In genomic region chr3:96547389-96547960, GRCm38 (mm10) we compare ENCODE assay signal across 7 mouse cellular contexts. TPM values are rescaled to one million over a fixed set of nuclear protein-coding genes. Genes with fewer than 3 reads are reported as not detected.
DNase-seq lines count a peak whose midpoint lies in the region; ATAC-seq and TF ChIP-seq lines count a peak whose summit lies in the region.

No protein-coding gene starts in this region.

- H3K27ac ChIP-seq in hindbrain, embryonic 16.5 days (ENCODE audit: low read depth, low read length) = no peak overlapping the region
- no peak overlapping the region for H3K27ac ChIP-seq in left cerebral cortex, adult 2 months

- H3K4me3 ChIP-seq in hindbrain, embryonic 16.5 days (ENCODE audit: low read length) = no peak overlapping the region
- no peak overlapping the region for H3K4me3 ChIP-seq in left cerebral cortex, adult 2 months

- WGBS in hindbrain, embryonic 16.5 days = 8% methylated on average over 14 of the region's 14 CpGs

- no peak overlapping the region for H3K9ac ChIP-seq in hindbrain, embryonic 16.5 days (ENCODE audit: low read depth, low read length)

- peak overlapping the region; percentile 30 for H3K4me2 ChIP-seq in hindbrain, embryonic 16.5 days (ENCODE audit: low read length)

- peak; percentile 79 for DNase-seq in ZHBTc4 (ENCODE audit: low read depth, low spot score)
- peak; percentile 89 to 93 for DNase-seq in cerebellum, postnatal 10 days
- DNase-seq in frontal cortex, postnatal 14 days (ENCODE audit: low spot score in 2 of 2) = peak; percentile 53 to 82
- peak; percentile 74 to 78 for DNase-seq in left cerebral cortex, adult 2 months (ENCODE audit: extremely low spot score in 1 of 2, low spot score in 2 of 2)
- peak; percentile 73 for DNase-seq in right cerebral cortex, postnatal 25 days

- peak; percentile 62; the same call in 1 of the 2 replicates for ATAC-seq in hindbrain, embryonic 16.5 days
- peak; percentile 95 for ATAC-seq in megakaryocyte, adult 5-6 weeks (ENCODE audit: poor library complexity, severe bottlenecking)

- no peaks in the 10 kb centered on the region for H3K36me3 ChIP-seq in hindbrain, embryonic 16.5 days (ENCODE audit: control insufficient read depth, insufficient read depth, low read length)

- TF ChIP-seq CTCF in left cerebral cortex, adult 2 months (IDR thresholded peaks at IDR 0.05) = peak; percentile 95

- H3K4me1 ChIP-seq in hindbrain, embryonic 16.5 days (ENCODE audit: control insufficient read depth, insufficient read depth, low read depth, low read length) = no peaks in the 10 kb centered on the region

- intact Hi-C loops in left cerebral cortex, adult 2 months (cut with DNase I) = loop anchor here (1.0 to 2.0 kb wide), 3 partner anchors 33 to 153 kb away; no protein-coding TSS in a partner anchor

- no peaks in the 10 kb centered on the region for H3K9me3 ChIP-seq in hindbrain, embryonic 16.5 days (ENCODE audit: control insufficient read depth, low read length)

- H3K27me3 ChIP-seq in hindbrain, embryonic 16.5 days (replicated peaks; ENCODE audit: control insufficient read depth, insufficient read depth, low read length) = 0 out of 2 replicates have a peak, but pooled peaks cover 2% of the 10 kb centered on the region

RNA-seq across cellular contexts. Expression of gene Txnip, which starts 10.3 kb away (rescaled TPM):
- polyA plus RNA-seq in hindbrain, embryonic 16.5 days (2015; fragmentation: Nextera tagmentation; extraction: Ambion mirVana) = 51.0 and 53.6 TPM in 2 replicates
- 10 to 100 TPM; 22.4 to 28.2 TPM for total RNA-seq in left cerebral cortex, adult 2 months (2021)
- 411 and 437 TPM in 2 replicates for total RNA-seq in megakaryocyte, adult 5-6 weeks (2015)
- 356 and 357 TPM in 2 replicates for total RNA-seq in megakaryocyte, adult 5-6 weeks (2017)

RNA-seq across cellular contexts. Expression of gene Hfe2, which starts 22.5 kb away (rescaled TPM):
- polyA plus RNA-seq in hindbrain, embryonic 16.5 days (2015; fragmentation: Nextera tagmentation; extraction: Ambion mirVana) = 3.3 and 3.5 TPM in 2 replicates
- total RNA-seq in left cerebral cortex, adult 2 months (2021) = 1 to 10 TPM; 1.7 to 1.8 TPM
- total RNA-seq in megakaryocyte, adult 5-6 weeks (2015) = not detected in 2 replicates
- total RNA-seq in megakaryocyte, adult 5-6 weeks (2017) = not detected in 2 replicates

RNA-seq across cellular contexts. Expression of gene Gm16253, which starts 29.3 kb away (rescaled TPM):
- 1.0 and 1.9 TPM in 2 replicates for polyA plus RNA-seq in hindbrain, embryonic 16.5 days (2015; fragmentation: Nextera tagmentation; extraction: Ambion mirVana)
- not detected for total RNA-seq in left cerebral cortex, adult 2 months (2021)
- not detected in 2 replicates for total RNA-seq in megakaryocyte, adult 5-6 weeks (2015)
- 0.40 TPM in 1 of 2 replicates, not detected in the other for total RNA-seq in megakaryocyte, adult 5-6 weeks (2017)

RNA-seq across cellular contexts. Expression of gene Polr3gl, which starts 46.5 kb away (rescaled TPM):
- 31.0 and 33.3 TPM in 2 replicates for polyA plus RNA-seq in hindbrain, embryonic 16.5 days (2015; fragmentation: Nextera tagmentation; extraction: Ambion mirVana)
- 10 to 100 TPM; 26.6 to 28.1 TPM for total RNA-seq in left cerebral cortex, adult 2 months (2021)
- 22.8 and 26.3 TPM in 2 replicates for total RNA-seq in megakaryocyte, adult 5-6 weeks (2015)
- 45.6 and 46.4 TPM in 2 replicates for total RNA-seq in megakaryocyte, adult 5-6 weeks (2017)

RNA-seq across cellular contexts. Expression of gene Ankrd34a, which starts 49.0 kb away (rescaled TPM):
- 21.5 and 23.9 TPM in 2 replicates for polyA plus RNA-seq in hindbrain, embryonic 16.5 days (2015; fragmentation: Nextera tagmentation; extraction: Ambion mirVana)
- 10 to 100 TPM; 66.8 to 70.3 TPM for total RNA-seq in left cerebral cortex, adult 2 months (2021)
- not detected in 2 replicates for total RNA-seq in megakaryocyte, adult 5-6 weeks (2015)
- not detected in 2 replicates for total RNA-seq in megakaryocyte, adult 5-6 weeks (2017)

Comparison
In these comparisons a context has a peak if more than half of its experiments do, and no peak if none do; other contexts are left out.
1. RNA of gene Txnip, which starts 10.3 kb away (total RNA-seq): 356 to 437 TPM in megakaryocyte, adult 5-6 weeks; 22.4 to 28.2 TPM in left cerebral cortex, adult 2 months; every median in the first group is over 10 times any median in the second.
2. Peak in every context shown above with its lines, with median percentiles within 50 percentile points of each other: DNase-seq.